Mouse (Mus musculus): ENCODE measurements at regions not wholly inside any gene's neighbourhood (a gene's known extent, or its start where the extent isn't known, plus 50 kb on each side); places are given as distances from the start of the nearest gene placed in this dataset.

- TF ChIP-seq BHLHE40 (IDR thresholded peaks at IDR 0.05; ENCODE audit: borderline replicate concordance, low read depth, low read length) (no peak), ZNF384 (IDR thresholded peaks at IDR 0.05; ENCODE audit: low read depth, low read length) (no peak), MYC (IDR thresholded peaks at IDR 0.05; ENCODE audit: low read depth, low read length) (no peak), MAZ (IDR thresholded peaks at IDR 0.05; ENCODE audit: low read depth, low read length) (no peak), RAD21 (IDR thresholded peaks at IDR 0.05; ENCODE audit: low read depth, low read length) (no peak), ZC3H11A (IDR thresholded peaks at IDR 0.05; ENCODE audit: low read depth, low read length) (no peak), POLR2AphosphoS5 (IDR thresholded peaks at IDR 0.05; ENCODE audit: borderline replicate concordance, low read depth, low read length) (no peak), CHD1 (IDR thresholded peaks at IDR 0.05; ENCODE audit: low read depth, low read length) (no peak), EP300 (IDR thresholded peaks at IDR 0.05; ENCODE audit: low read depth in 1 of 2, low read length in 2 of 2) (no peak), JUND (IDR thresholded peaks at IDR 0.05; ENCODE audit: low read depth, low read length) (no peak), CTCF (IDR thresholded peaks at IDR 0.05 in 2 of 3, conservative IDR thresholded peaks at IDR 0.05 in 1 of 3; ENCODE audit: control insufficient read depth in 1 of 3, insufficient read depth in 1 of 3, low read depth in 2 of 3, low read length in 3 of 3, poor library complexity in 1 of 3, severe bottlenecking in 1 of 3) (no peak)
- no peak overlapping the region for H3K9ac ChIP-seq (ENCODE audit: control insufficient read depth, low read depth, low read length, poor library complexity, severe bottlenecking)
- H3K4me1 ChIP-seq (ENCODE audit: control insufficient read depth in 1 of 2, insufficient read depth in 2 of 2, low read length in 2 of 2): no peaks in the 10 kb centered on the region
These were observed 53.2 kb upstream of the Unc5a start for GRCm38 (mm10) chr13:54895981-54896380.

More at GRCm38 (mm10) chr13:54895981-54896380, 53.2 kb upstream of the Unc5a start:
- H3K27ac ChIP-seq (ENCODE audit: control insufficient read depth, low read depth, low read length): no peak overlapping the region
- no peak overlapping the region for H3K4me3 ChIP-seq (ENCODE audit: control insufficient read depth in 1 of 2, insufficient read depth in 1 of 2, low read depth in 2 of 2, low read length in 2 of 2)
- no peaks in the 10 kb centered on the region for H3K36me3 ChIP-seq (ENCODE audit: control insufficient read depth in 1 of 2, insufficient read depth in 2 of 2, low read length in 2 of 2)
- no peak for DNase-seq (ENCODE audit: low read depth, low spot score)
- no peaks in the 10 kb centered on the region for H3K79me2 ChIP-seq (ENCODE audit: control insufficient read depth, insufficient read depth, low read length, poor library complexity)
- H3K9me3 ChIP-seq (replicated peaks; ENCODE audit: insufficient read depth, low read length): no peaks in the 10 kb centered on the region
- H3K27me3 ChIP-seq (ENCODE audit: control insufficient read depth in 1 of 2, insufficient read depth in 2 of 2, low read length in 2 of 2): no peaks in the 10 kb centered on the region
